Mouse (Mus musculus) heart, embryonic 11.5 days (tissue): ENCODE measurements at regions not wholly inside any gene's neighbourhood (a gene's known extent, or its start where the extent isn't known, plus 50 kb on each side); places are given as distances from the start of the nearest gene placed in this dataset.
"Not testable (repeated sequence)": the region's sequence is repeated elsewhere in the genome, so short reads cannot be mapped to it uniquely, and the experiment has no call there.

Source experiments
- ATAC-seq: fragments of 200-750 bp; cut with Nextera tagmentation; replicated peaks from 2 replicates; pipeline ENCODE4 v1.8.0; 2017; ENCODE audit warnings: moderate library complexity; ENCODE audit not compliant: insufficient number of reproducible peaks, low FRiP score, low TSS enrichment
- H3K27ac ChIP-seq: fragments of 300-500 bp; sonication (generic); 2 replicates; pipeline ENCODE4 v1.5.1; 2014; ENCODE audit warnings: mild to moderate bottlenecking, low read depth, low read length
- H3K27me3 ChIP-seq: fragments of 300-500 bp; sonication (generic); 2 replicates; pipeline ENCODE4 v1.6.1; 2014; ENCODE audit warnings: mild to moderate bottlenecking, low read length, mixed read lengths; ENCODE audit not compliant: control insufficient read depth, insufficient read depth
- H3K36me3 ChIP-seq: fragments of 300-500 bp; sonication (generic); 2 replicates; pipeline ENCODE4 v1.6.1; 2014; ENCODE audit warnings: mild to moderate bottlenecking, low read length, moderate library complexity, mixed read lengths; ENCODE audit not compliant: control insufficient read depth, insufficient read depth
- H3K4me1 ChIP-seq: fragments of 300-500 bp; sonication (generic); 2 replicates; pipeline ENCODE4 v1.6.1; 2014; ENCODE audit warnings: low read length; ENCODE audit not compliant: control insufficient read depth, insufficient read depth
- H3K4me2 ChIP-seq: fragments of 300-500 bp; sonication (generic); 2 replicates; pipeline ENCODE4 v1.6.1; 2014; ENCODE audit warnings: mild to moderate bottlenecking, moderate library complexity
- H3K4me3 ChIP-seq: fragments of 300-500 bp; sonication (generic); 2 replicates; pipeline ENCODE4 v1.5.1; 2014; ENCODE audit warnings: low read depth, low read length
- H3K9ac ChIP-seq: fragments of 300-500 bp; sonication (generic); 2 replicates; pipeline ENCODE4 v1.6.1; 2014; ENCODE audit warnings: mild to moderate bottlenecking, low read depth, low read length, moderate library complexity
- H3K9me3 ChIP-seq: fragments of 300-500 bp; sonication (generic); replicated peaks from 2 replicates; pipeline ENCODE4 v1.6.1; 2016; ENCODE audit warnings: low read length; ENCODE audit not compliant: control insufficient read depth
- WGBS: fragments of 180-500 bp; shearing (Covaris S2); extraction: QIAGEN DNeasy Blood & Tissue Kit; methylation state at CpG from one replicate; pipeline ENCODE4 v1.1.7; 2014; ENCODE audit not compliant: insufficient replicate concordance; 5-methylcytosine and 5-hydroxymethylcytosine counted together

DNA sequence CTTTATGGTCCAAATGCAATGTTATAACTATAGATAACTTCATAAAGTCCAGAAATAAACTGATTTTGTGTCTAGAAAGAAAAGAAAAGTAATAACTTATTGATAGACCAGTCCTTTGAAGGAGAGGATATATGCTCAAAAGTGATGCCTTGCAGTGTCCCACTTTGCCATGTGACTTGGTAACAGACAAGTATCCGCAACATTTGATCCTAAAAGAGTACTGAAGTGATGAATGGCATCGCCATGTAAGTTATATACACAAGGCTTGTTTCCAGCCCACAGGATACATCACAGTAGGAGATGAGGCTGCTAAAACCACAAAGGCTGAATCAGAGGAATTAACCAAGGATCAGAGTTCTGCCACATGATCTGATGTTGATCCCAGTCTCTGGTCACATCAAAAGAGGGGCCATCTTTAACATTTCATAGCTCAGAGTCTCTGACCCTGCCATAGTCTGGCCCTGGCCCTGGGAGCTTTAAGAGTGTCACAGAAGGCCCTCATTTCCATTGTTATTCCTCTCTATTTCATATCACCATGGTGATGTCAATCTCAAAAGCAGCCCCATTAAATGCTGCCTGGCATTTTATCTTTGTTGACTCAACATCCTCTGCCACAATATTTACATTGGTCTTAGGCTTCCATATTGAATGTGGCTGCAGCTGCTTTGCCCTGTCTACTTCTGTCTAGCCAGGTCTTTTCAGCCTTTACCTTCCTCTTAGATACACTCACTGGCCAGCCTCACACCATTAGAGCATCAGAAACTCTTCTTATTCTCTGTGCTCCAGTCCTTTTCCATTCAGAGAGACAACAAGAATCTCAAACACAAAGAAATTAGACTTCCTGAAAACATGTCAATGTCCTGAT lies 506.4 kb upstream of the Gm9747 start:
- no peak for ATAC-seq
- WGBS = 92% methylated on average over 2 of the region's 2 CpGs
- no peaks in the 10 kb centered on the region for H3K9me3 ChIP-seq
- peaks cover 4% of the 10 kb centered on the region; the same call in 1 of the 2 replicates for H3K4me1 ChIP-seq
- H3K9ac ChIP-seq = no peak overlapping the region
- no peak overlapping the region for H3K27ac ChIP-seq
- no peak overlapping the region for H3K4me3 ChIP-seq
- H3K36me3 ChIP-seq = no peaks in the 10 kb centered on the region
- no peak overlapping the region for H3K4me2 ChIP-seq
- no peaks in the 10 kb centered on the region for H3K27me3 ChIP-seq

DNA sequence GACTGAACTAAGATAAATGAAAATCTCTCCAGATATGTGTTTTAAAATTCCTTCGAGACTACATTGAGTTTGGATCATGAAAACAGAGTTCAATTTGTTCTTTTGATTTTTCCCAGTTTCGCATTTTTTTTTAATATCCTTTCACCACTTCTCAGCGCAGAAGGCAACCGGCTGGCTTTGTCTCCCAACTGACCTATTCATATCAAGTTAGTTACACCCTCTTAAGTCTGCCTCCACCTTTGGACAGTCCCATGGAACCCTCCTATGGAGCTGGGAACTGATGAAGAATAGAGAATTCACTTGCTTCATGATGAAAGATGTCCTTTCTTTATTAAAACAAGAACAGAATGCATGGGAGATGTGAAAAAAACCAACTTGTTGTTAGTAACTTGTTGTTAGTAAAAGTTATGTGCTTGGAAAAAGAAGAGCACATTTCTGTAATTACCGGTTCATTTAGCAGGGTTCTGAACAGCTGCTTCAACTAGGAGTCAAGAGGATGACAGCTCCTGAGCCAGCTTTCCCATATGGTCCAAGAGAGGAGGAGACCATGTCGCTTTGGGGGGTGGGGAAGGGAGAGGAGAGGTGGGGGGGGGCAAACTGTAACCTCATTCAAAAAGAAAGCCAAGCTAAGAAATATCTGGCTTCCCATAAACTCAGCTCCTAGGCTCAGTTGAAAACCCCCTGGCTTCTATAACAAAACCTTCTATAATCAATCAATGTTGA lies 495.6 kb upstream of the Gm9747 start:
- ATAC-seq = no peak
- Histone ChIP-seq H3K4me2 (no peak overlapping the region), H3K9me3 (no peaks in the 10 kb centered on the region), H3K36me3 (no peaks in the 10 kb centered on the region), H3K4me1 (no peaks in the 10 kb centered on the region), H3K9ac (no peak overlapping the region), H3K27ac (no peak overlapping the region), H3K27me3 (no peaks in the 10 kb centered on the region), H3K4me3 (no peak overlapping the region)
- 78% methylated on average over 6 of the region's 6 CpGs for WGBS

DNA sequence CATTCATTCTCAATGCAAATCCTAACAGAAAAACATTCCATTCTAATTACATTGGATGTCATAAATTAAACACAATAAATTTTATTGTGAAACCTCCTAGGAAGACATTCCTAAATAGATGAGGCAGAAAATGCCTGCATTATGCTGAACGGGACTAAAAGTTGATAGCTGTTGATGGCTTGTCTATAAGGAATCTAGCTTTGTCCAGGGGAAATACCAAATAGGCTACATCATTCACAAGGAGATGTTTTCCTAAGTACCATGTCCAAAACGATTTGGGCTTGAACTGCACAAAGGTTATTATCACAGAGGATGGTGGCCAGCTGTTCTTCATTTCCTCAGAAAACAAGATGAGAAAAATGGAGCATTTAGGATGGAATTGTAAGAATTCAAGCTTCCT lies 494.5 kb upstream of the Gm9747 start:
- no peaks in the 10 kb centered on the region for H3K36me3 ChIP-seq
- H3K4me1 ChIP-seq = no peaks in the 10 kb centered on the region
- no peak overlapping the region for H3K27ac ChIP-seq
- H3K9ac ChIP-seq = no peak overlapping the region
- WGBS = 24% methylated on average over 2 of the region's 2 CpGs
- H3K4me2 ChIP-seq = no peak overlapping the region
- H3K9me3 ChIP-seq = no peaks in the 10 kb centered on the region
- no peak for ATAC-seq
- H3K27me3 ChIP-seq = no peaks in the 10 kb centered on the region
- no peak overlapping the region for H3K4me3 ChIP-seq

DNA sequence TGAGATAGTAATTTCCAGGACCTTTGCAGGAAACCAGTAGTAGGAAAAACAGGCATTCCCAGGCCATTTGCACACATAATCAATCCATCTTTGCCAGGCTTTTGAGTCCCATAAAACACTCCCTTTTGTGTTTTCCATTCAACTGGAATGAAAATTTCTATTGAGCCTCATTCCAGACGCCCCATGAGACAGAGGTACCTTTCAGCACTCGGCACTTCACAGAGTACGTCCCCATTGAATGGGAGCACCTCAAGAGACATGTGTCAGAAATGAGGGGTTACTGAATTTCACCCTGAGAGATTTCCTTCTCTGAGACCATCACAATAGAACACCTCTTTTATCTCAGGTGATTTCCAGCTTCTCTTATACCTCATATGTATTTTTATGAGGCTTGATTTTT lies 493.5 kb upstream of the Gm9747 start:
- Histone ChIP-seq H3K4me1 (peaks cover 3% of the 10 kb centered on the region), H3K27ac (no peak overlapping the region), H3K9me3 (no peaks in the 10 kb centered on the region), H3K4me3 (no peak overlapping the region), H3K9ac (no peak overlapping the region), H3K4me2 (no peak overlapping the region), H3K27me3 (no peaks in the 10 kb centered on the region), H3K36me3 (no peaks in the 10 kb centered on the region)
- WGBS = 81% methylated on average over 3 of the region's 3 CpGs
- no peak for ATAC-seq

DNA sequence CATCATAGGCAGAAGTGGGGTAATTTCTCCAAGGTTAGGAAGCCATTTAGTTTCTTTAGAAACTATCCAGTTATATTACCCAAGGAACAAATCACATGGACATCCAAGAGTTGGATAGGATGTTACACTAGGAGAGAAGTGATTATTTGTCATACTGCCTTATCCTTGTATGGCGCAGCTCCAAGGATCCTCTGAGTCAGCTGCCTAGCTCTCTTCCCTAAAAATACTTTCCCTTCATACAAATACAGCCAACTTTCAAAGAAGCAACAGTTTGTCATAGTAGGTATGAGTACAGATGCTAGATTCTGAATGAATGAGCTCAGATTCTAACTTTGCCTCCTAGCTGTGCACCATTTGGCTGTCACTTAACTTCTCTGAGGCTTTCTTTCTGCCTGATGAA lies 492.9 kb upstream of the Gm9747 start:
- peaks cover 9% of the 10 kb centered on the region for H3K4me1 ChIP-seq
- WGBS = 91% methylated on average over 1 of the region's 1 CpGs
- H3K27me3 ChIP-seq = no peaks in the 10 kb centered on the region
- H3K4me3 ChIP-seq = no peak overlapping the region
- no peak for ATAC-seq
- H3K4me2 ChIP-seq = no peak overlapping the region
- no peaks in the 10 kb centered on the region for H3K36me3 ChIP-seq
- no peak overlapping the region for H3K9ac ChIP-seq
- H3K9me3 ChIP-seq = no peaks in the 10 kb centered on the region
- no peak overlapping the region for H3K27ac ChIP-seq

DNA sequence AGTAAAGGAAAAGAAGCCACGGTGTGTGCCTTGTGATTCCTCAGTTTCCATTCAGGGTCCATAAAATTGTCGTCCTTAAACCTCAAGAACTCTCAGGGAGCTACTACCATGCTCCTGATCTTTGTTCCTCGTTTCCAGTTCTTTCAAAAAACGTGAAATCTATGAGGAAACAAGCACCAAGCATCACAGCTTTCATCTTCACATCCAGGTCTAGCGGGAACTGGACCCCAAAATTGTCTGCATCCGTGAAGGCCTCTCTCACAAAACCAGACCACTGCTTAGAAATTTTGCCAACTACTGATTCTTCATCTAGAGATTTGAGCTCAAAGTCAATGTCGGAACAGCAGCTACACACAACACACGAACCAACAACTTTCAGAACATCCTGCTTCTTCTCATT lies 491.0 kb upstream of the Gm9747 start:
- not testable (repeated sequence) for H3K9ac ChIP-seq, ATAC-seq, H3K36me3 ChIP-seq, H3K27me3 ChIP-seq, H3K4me2 ChIP-seq, H3K4me3 ChIP-seq, H3K9me3 ChIP-seq, H3K27ac ChIP-seq, H3K4me1 ChIP-seq
- 76% methylated on average over 8 of the region's 8 CpGs for WGBS

DNA sequence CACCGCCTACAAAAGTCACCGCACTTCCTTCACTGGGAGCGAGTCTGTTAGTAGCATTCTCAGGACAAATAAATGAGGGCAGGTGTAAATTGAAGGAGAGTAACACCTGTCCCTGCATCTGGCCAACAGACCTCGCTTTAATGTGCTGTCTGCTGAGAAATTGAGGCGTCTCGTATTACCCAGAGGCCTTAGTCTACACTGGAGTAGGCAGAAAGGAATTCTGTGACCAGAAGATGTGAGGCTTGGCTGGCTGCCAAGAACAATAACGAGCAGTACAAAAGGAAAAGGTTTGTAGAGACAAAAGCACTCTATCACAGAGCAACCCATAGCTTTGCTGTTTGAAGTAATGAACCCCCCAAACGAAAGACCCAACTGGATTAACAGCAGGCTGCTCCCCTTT lies 488.4 kb upstream of the Gm9747 start:
- peaks cover 9% of the 10 kb centered on the region for H3K4me1 ChIP-seq
- WGBS = 36% methylated on average over 8 of the region's 8 CpGs
- no peak overlapping the region for H3K4me2 ChIP-seq
- H3K27ac ChIP-seq = peak overlapping the region; percentile 35; the same call in 1 of the 2 replicates
- H3K9ac ChIP-seq = no peak overlapping the region
- H3K4me3 ChIP-seq = no peak overlapping the region
- ATAC-seq = peak; percentile 65; the same call in 1 of the 2 replicates
- H3K27me3 ChIP-seq = no peaks in the 10 kb centered on the region
- H3K9me3 ChIP-seq = no peaks in the 10 kb centered on the region
- H3K36me3 ChIP-seq = no peaks in the 10 kb centered on the region

DNA sequence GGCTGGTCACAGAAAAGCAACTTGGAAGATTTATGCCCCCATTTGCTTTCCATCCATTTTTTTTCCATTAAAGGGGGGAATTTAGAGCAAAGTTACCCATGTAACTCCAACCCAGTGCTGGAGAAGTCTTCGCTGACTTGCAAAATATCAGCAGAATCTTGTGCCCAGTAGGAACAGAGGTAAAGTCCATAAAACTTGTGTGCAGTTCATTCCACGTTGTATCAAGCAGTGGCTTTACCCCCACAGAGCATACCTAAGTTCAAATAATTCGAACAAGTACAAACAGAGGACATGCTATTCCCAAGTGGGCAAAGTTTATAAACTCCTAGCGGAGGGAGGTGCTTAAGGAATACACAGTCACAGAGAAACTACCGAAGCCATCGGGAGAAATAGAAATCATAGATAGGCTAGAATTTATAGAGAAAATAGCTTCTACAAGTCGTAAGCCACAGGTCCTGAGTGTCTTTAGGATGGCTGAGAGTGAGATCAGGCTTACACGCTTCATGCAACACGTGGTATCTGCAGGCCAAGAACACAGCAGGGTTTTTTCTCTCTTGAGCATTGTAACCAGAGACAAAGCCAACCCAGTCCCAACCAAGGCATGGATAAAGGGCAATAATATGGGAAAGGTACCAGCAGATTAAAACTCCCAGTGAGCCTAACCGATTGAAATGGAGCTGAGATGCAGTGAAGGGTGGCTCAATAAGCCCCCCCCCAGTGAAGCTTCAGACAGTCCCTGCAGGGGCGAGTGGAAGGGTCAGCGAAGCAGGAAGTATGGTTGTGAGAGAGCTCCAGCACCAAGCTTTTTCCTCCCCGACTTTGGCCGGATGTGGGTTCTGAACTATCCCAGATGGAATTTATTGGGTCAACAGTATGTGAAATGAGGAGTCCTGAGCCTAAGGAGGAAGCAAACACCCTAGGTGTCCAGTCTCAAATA lies 487.6 kb upstream of the Gm9747 start:
- 81% methylated on average over 14 of the region's 14 CpGs for WGBS

More for the DNA sequence above, 487.6 kb upstream of the Gm9747 start:
- Histone ChIP-seq H3K4me1 (peaks cover 9% of the 10 kb centered on the region), H3K4me3 (no peak overlapping the region), H3K4me2 (no peak overlapping the region), H3K27ac (peak overlapping the region; percentile 35; the same call in 1 of the 2 replicates), H3K9me3 (no peaks in the 10 kb centered on the region), H3K27me3 (no peaks in the 10 kb centered on the region), H3K9ac (no peak overlapping the region), H3K36me3 (no peaks in the 10 kb centered on the region)
- ATAC-seq = no peak
